In genomic region chr1:177719029-177719427, GRCm38 (mm10) we compare ENCODE assay signal across 18 mouse cellular contexts. TPM values are rescaled to one million over a fixed set of nuclear protein-coding genes. Genes with fewer than 3 reads are reported as not detected.
DNase-seq lines count a peak whose midpoint lies in the region; ATAC-seq and TF ChIP-seq lines count a peak whose summit lies in the region.
"Had no signal": no experiment of that assay in that cellular context is flagged by ENCODE, and none has a peak within 500 bp of the region (broad histone marks: within the 10 kb centered on the region; RNA-seq: fewer than 3 reads in every experiment).

No protein-coding gene starts in this region.

- H3K9me3 ChIP-seq in embryonic facial prominence, embryonic 11.5 days (replicated peaks; ENCODE audit: control insufficient read depth, low read length) = no peaks in the 10 kb centered on the region
- no peaks in the 10 kb centered on the region for H3K9me3 ChIP-seq in embryonic facial prominence, embryonic 10.5 days
- H3K9me3 ChIP-seq in lung, postnatal 0 days (ENCODE audit: low read length) = no peaks in the 10 kb centered on the region
- no peaks in the 10 kb centered on the region for H3K9me3 ChIP-seq in stomach, embryonic 16.5 days (replicated peaks; ENCODE audit: control insufficient read depth, low read length)
- H3K9me3 ChIP-seq: G1E; intestine, embryonic 15.5 days had no signal

- no peak overlapping the region for H3K4me2 ChIP-seq in embryonic facial prominence, embryonic 11.5 days (ENCODE audit: low read depth, low read length)
- no peak overlapping the region for H3K4me2 ChIP-seq in lung, postnatal 0 days (replicated peaks; ENCODE audit: low read depth, low read length)
- H3K4me2 ChIP-seq in stomach, embryonic 16.5 days (ENCODE audit: low read depth, low read length) = no peak overlapping the region
- H3K4me2 ChIP-seq: intestine, embryonic 15.5 days had no signal

- no peak for TF ChIP-seq CTCF in lung, postnatal 0 days (IDR thresholded peaks at IDR 0.05)
- TF ChIP-seq CTCF in lung, adult 2 months (IDR thresholded peaks at IDR 0.05; ENCODE audit: insufficient read depth, low read length) = no peak

- TF ChIP-seq EP300 in lung, postnatal 0 days (IDR thresholded peaks at IDR 0.05) = peak; percentile 45; the same call in 1 of the 2 replicates

- no peak overlapping the region for H3K27ac ChIP-seq in embryonic facial prominence, embryonic 11.5 days (replicated peaks; ENCODE audit: low read depth, low read length)
- H3K27ac ChIP-seq in embryonic facial prominence, embryonic 10.5 days (replicated peaks) = no peak overlapping the region
- H3K27ac ChIP-seq in lung, postnatal 0 days (ENCODE audit: low read length) = no peak overlapping the region
- H3K27ac ChIP-seq in stomach, embryonic 16.5 days (ENCODE audit: low read length) = no peak overlapping the region
- H3K27ac ChIP-seq: intestine, embryonic 15.5 days; liver, embryonic 14.5 days had no signal

- peak; percentile 44; the same call in 1 of the 2 replicates for ATAC-seq in embryonic facial prominence, embryonic 11.5 days (replicated peaks; ENCODE audit: insufficient number of reproducible peaks, low FRiP score, low TSS enrichment, low read depth)
- ATAC-seq in lung, postnatal 0 days = peak; percentile 90
- ATAC-seq in stomach, embryonic 16.5 days (ENCODE audit: insufficient read depth, low FRiP score) = peak; percentile 43; the same call in 1 of the 2 replicates
- no peak for ATAC-seq in cerebellum, adult (ENCODE audit: insufficient number of reproducible peaks, low FRiP score, low TSS enrichment)
- ATAC-seq: intestine, embryonic 15.5 days had no signal

- H3K27me3 ChIP-seq in embryonic facial prominence, embryonic 11.5 days (ENCODE audit: control insufficient read depth, insufficient read depth, low read length) = no peaks in the 10 kb centered on the region
- H3K27me3 ChIP-seq in embryonic facial prominence, embryonic 10.5 days (replicated peaks; ENCODE audit: low read depth, poor library complexity, severe bottlenecking) = no peaks in the 10 kb centered on the region
- no peaks in the 10 kb centered on the region for H3K27me3 ChIP-seq in lung, postnatal 0 days (replicated peaks; ENCODE audit: insufficient read depth, low read length)
- no peaks in the 10 kb centered on the region for H3K27me3 ChIP-seq in stomach, embryonic 16.5 days (ENCODE audit: control insufficient read depth, insufficient read depth, low read length)
- H3K27me3 ChIP-seq: intestine, embryonic 15.5 days had no signal

- H3K9ac ChIP-seq in embryonic facial prominence, embryonic 11.5 days (replicated peaks; ENCODE audit: low read length) = no peak overlapping the region
- no peak overlapping the region for H3K9ac ChIP-seq in lung, postnatal 0 days (replicated peaks; ENCODE audit: low read depth)
- H3K9ac ChIP-seq in stomach, embryonic 16.5 days (ENCODE audit: low read length) = no peak overlapping the region
- H3K9ac ChIP-seq: intestine, embryonic 15.5 days; liver, embryonic 14.5 days had no signal

- TF ChIP-seq POLR2A in lung, adult 2 months (IDR thresholded peaks at IDR 0.05; ENCODE audit: borderline replicate concordance, extremely low read depth, low read depth, low read length) = no peak

- WGBS in embryonic facial prominence, embryonic 11.5 days = 78% methylated on average over 3 of the region's 3 CpGs
- WGBS in embryonic facial prominence, embryonic 10.5 days = 73% methylated on average over 3 of the region's 3 CpGs
- WGBS in lung, postnatal 0 days = 49% methylated on average over 3 of the region's 3 CpGs
- 54% methylated on average over 3 of the region's 3 CpGs for WGBS in lung, adult 2 months
- WGBS in stomach, embryonic 16.5 days = 57% methylated on average over 3 of the region's 3 CpGs

- no peaks in the 10 kb centered on the region for H3K36me3 ChIP-seq in embryonic facial prominence, embryonic 11.5 days (replicated peaks; ENCODE audit: control insufficient read depth, insufficient read depth, low read depth, low read length)
- no peaks in the 10 kb centered on the region for H3K36me3 ChIP-seq in embryonic facial prominence, embryonic 10.5 days (replicated peaks)
- no peaks in the 10 kb centered on the region for H3K36me3 ChIP-seq in lung, postnatal 0 days (ENCODE audit: insufficient read depth, low read length)
- no peaks in the 10 kb centered on the region for H3K36me3 ChIP-seq in stomach, embryonic 16.5 days (ENCODE audit: control insufficient read depth, insufficient read depth, low read length)
- H3K36me3 ChIP-seq: G1E; intestine, embryonic 15.5 days had no signal

- no peaks in the 10 kb centered on the region for H3K4me1 ChIP-seq in embryonic facial prominence, embryonic 11.5 days (ENCODE audit: control insufficient read depth, insufficient read depth, low read length)
- H3K4me1 ChIP-seq in embryonic facial prominence, embryonic 10.5 days = peaks cover 8% of the 10 kb centered on the region; the same call in 1 of the 2 replicates
- H3K4me1 ChIP-seq in lung, postnatal 0 days (ENCODE audit: insufficient read depth, low read depth, low read length) = no peaks in the 10 kb centered on the region
- H3K4me1 ChIP-seq in lung, adult 2 months (ENCODE audit: control insufficient read depth, insufficient read depth, low read length) = no peaks in the 10 kb centered on the region
- no peaks in the 10 kb centered on the region for H3K4me1 ChIP-seq in stomach, embryonic 16.5 days (ENCODE audit: control insufficient read depth, insufficient read depth, low read length)
- H3K4me1 ChIP-seq: intestine, embryonic 15.5 days had no signal

- no peak for DNase-seq in embryonic facial prominence, embryonic 11.5 days (ENCODE audit: low spot score)
- no peak for DNase-seq in embryonic facial prominence, embryonic 10.5 days (ENCODE audit: low spot score)
- peak; percentile 55 for DNase-seq in lung, postnatal 0 days (ENCODE audit: low spot score)
- DNase-seq in lung, adult 2 months = no peak
- peak; percentile 29 for DNase-seq in WW6 (ENCODE audit: low read depth, low spot score)
- DNase-seq in kidney, postnatal 14 days = no peak
- DNase-seq: cerebellum, adult 11 months; heart, adult 11 months; kidney, postnatal 4 days; layer of hippocampus, postnatal 36 days; right cerebral cortex, adult 18-20 months had no signal

- no peak overlapping the region for H3K4me3 ChIP-seq in embryonic facial prominence, embryonic 11.5 days (ENCODE audit: low read depth, low read length)
- no peak overlapping the region for H3K4me3 ChIP-seq in embryonic facial prominence, embryonic 10.5 days
- H3K4me3 ChIP-seq in lung, postnatal 0 days (ENCODE audit: low read depth, low read length) = no peak overlapping the region
- H3K4me3 ChIP-seq in lung, adult 2 months (replicated peaks; ENCODE audit: extremely low read depth, low read depth, low read length) = no peak overlapping the region
- H3K4me3 ChIP-seq in stomach, embryonic 16.5 days (replicated peaks; ENCODE audit: low read length) = no peak overlapping the region
- H3K4me3 ChIP-seq: intestine, embryonic 15.5 days had no signal

RNA-seq across cellular contexts. Expression of gene 1700016C15Rik, which starts 10.6 kb away (rescaled TPM):
- polyA plus RNA-seq in embryonic facial prominence, embryonic 11.5 days (2014; fragmentation: Nextera tagmentation; extraction: Ambion mirVana) = not detected in 2 replicates
- polyA plus RNA-seq in embryonic facial prominence, embryonic 10.5 days (2016; fragmentation: Nextera tagmentation; extraction: Ambion mirVana) = not detected in 2 replicates
- polyA plus RNA-seq in lung, postnatal 0 days (2015; fragmentation: Nextera tagmentation; extraction: Ambion mirVana) = 0.94 and 1.8 TPM in 2 replicates
- 0.22 TPM in 1 of 2 replicates, not detected in the other for polyA plus RNA-seq in lung, adult 2 months (2012; rRNA removed)
- 0.25 and 0.52 TPM in 2 replicates for polyA plus RNA-seq in stomach, embryonic 16.5 days (2015; fragmentation: Nextera tagmentation; extraction: Ambion mirVana)
- polyA plus RNA-seq: G1E; heart, embryonic 16.5 days; limb, embryonic 11.5 days; liver, embryonic 14.5 days had no signal

Comparison
In these comparisons a context has a peak if more than half of its experiments do, and no peak if none do; other contexts are left out.
1. DNase-seq: peak in lung, postnatal 0 days (single experiment) and WW6 (single experiment); none in embryonic facial prominence, embryonic 11.5 days (single experiment), embryonic facial prominence, embryonic 10.5 days (single experiment), lung, adult 2 months (single experiment) and kidney, postnatal 14 days (single experiment).